Mouse (Mus musculus) lung, adult 2 months (tissue): ENCODE measurements around the gene Phf6. TPM values are rescaled to one million over a fixed set of nuclear protein-coding genes. Genes with fewer than 3 reads are reported as not detected.
"Not testable (repeated sequence)": the region's sequence is repeated elsewhere in the genome, so short reads cannot be mapped to it uniquely, and the experiment has no call there.

Experiments used
- DNase-seq: peaks from one replicate; pipeline ENCODE4 v3.0.0; 2022
- H3K4me1 ChIP-seq: fragments of 200-500 bp; 2 replicates; pipeline ENCODE4 v1.6.1; 2011; ENCODE audit warnings: low read length; ENCODE audit not compliant: control insufficient read depth, insufficient read depth
- H3K4me3 ChIP-seq: fragments of 200-500 bp; replicated peaks from 2 replicates; pipeline ENCODE3; 2011; ENCODE audit warnings: low read depth, mild to moderate bottlenecking, control low read depth, low read length; ENCODE audit errors: extremely low read depth
- CTCF ChIP-seq: fragments of 200-500 bp; IDR thresholded peaks from 2 replicates; pipeline ENCODE4 v1.5.1; 2011; ENCODE audit warnings: mild to moderate bottlenecking, low read length, control low read depth; ENCODE audit not compliant: insufficient read depth
- POLR2A ChIP-seq: fragments of 200-500 bp; IDR thresholded peaks from 2 replicates; pipeline ENCODE4 v1.6.1; 2011; ENCODE audit warnings: low read depth, mild to moderate bottlenecking, control low read depth, low read length, borderline replicate concordance; ENCODE audit errors: extremely low read depth
- WGBS: fragments of 180-500 bp; shearing (Covaris S2); methylation state at CpG from one replicate; pipeline ENCODE4 v1.1.7; 2018; 5-methylcytosine and 5-hydroxymethylcytosine counted together
- polyA plus RNA-seq: library from polyadenylated mRNA; depleted of rRNA; stranded (reverse); fragments of >200 nt; gene quantifications from 2 replicates; pipeline ENCODE4 v1.2.3, GENCODE M21; 2012; rRNA removed

Phf6 gene
- polyA plus RNA-seq, result 1.2 and 2.0 TPM in 2 replicates

DNA sequence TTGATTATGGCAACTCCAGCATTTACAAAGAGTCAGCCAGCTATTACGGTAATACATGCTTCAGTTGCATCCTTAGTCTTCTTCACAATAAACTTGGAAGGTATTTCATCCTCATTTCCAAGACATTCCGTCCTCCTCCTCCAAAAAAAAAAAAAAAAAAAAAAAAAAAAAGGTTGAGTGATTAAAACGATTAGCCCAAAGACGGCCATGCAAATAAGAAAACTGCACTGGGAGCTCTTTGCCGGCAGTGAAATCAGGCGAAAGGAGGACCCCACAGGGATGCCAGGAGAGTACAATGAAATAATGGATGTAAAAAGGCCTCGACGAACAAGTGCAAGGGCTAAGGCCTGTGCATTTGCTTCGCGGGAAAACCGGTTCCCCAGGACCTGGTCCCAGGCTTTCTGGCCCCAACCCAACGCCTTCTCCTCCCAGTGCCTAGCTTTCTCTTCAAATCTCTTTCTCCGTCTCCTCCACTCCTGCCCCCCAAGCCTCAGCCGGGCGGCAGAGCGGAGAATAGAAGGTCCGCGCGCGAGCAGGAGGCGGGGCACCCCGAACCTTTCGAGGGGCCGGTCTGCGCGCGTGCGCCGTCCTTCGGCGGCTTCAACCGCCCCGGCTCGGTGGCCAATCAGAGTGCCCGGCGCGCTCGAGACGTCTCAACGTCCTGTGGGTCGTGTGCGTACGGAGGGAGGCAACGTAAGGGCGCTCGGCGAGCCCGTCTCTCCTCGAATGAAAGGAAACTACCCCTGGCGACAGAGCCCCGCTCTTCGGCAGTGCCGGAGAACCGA is at the start of gene Phf6:
Gene Phf6, plus strand, starts transcription at position 680 of the 785 bp plus-strand sequence.
- Histone ChIP-seq H3K4me1 (no peaks in the 10 kb centered on the region), H3K4me3 (peak within 1 kb of the TSS; percentile 85)
- 31% methylated on average over 54 of the region's 54 CpGs for whole genome bisulfite sequencing
- peak; percentile 75 for DNase-seq
- TF ChIP-seq POLR2A (peak; percentile 61; the same call in 1 of the 2 replicates), CTCF (no peak)

- Histone ChIP-seq H3K4me3 (no peak overlapping the region), H3K4me1 (no peaks in the 10 kb centered on the region)
- 67% methylated on average over 2 of the region's 2 CpGs for WGBS
- TF ChIP-seq CTCF, result peak; percentile 38; the same call in 1 of the 2 replicates
- no peak for TF ChIP-seq POLR2A
- no peak for DNase-seq
These were observed 47.9 kb upstream of the Phf6 start for GRCm38 (mm10) chrX:52864126-52864525.

DNA sequence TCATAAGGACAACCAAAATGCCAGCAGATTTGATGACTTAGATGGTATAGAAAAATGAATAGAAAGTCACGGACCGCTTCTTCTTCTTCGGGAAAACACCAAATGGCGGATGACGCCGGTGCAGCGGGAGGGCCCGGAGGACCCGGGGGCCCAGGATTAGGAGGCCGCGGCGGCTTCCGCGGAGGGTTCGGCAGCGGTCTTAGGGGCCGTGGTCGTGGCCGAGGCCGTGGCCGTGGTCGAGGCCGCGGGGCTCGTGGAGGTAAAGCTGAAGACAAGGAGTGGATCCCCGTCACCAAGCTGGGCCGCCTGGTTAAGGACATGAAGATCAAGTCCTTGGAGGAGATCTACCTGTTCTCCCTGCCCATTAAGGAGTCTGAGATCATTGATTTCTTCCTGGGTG is 13.6 kb upstream of the Phf6 start:
- WGBS, result 87% methylated on average over 25 of the region's 27 CpGs
- DNase-seq, H3K4me3 ChIP-seq, H3K4me1 ChIP-seq: not testable (repeated sequence)

GRCm38 (mm10) chrX:52912372-52912728 is 284 bp downstream of the Phf6 start:
- DNase-seq, result no peak
- no peaks in the 10 kb centered on the region for H3K4me1 ChIP-seq
- peak overlapping the region; percentile 85 for H3K4me3 ChIP-seq
- 30% methylated on average over 26 of the region's 26 CpGs for WGBS
- TF ChIP-seq CTCF (no peak), POLR2A (no peak)

GRCm38 (mm10) chrX:52912826-52913701 is 998 bp downstream of the Phf6 start:
- Histone ChIP-seq H3K4me3 (peak overlapping the region; percentile 85), H3K4me1 (no peaks in the 10 kb centered on the region)
- TF ChIP-seq CTCF, result no peak
- TF ChIP-seq POLR2A, result no peak
- WGBS, result 26% methylated on average over 31 of the region's 31 CpGs
- peak; percentile 4 for DNase-seq

DNA sequence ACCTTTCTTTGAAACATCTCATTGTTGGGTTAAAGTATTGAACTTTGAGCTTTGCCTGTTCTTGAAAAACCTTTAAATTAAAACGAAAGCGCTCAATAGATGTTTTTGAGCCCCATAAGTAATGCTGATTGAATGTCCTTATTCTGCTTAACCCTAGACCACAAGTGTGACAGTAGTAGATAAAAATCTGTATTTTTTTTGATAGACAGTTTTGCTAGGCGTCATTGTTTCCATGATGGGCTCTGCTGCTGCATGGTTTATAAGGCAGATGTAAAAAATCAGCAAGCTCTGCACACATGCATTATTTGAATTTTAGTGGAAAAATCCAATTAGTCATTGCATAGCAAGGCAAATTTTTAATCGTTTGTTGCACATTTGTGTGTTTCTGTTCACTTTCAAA is 1.8 kb downstream of the Phf6 start:
- H3K4me1 ChIP-seq, result no peaks in the 10 kb centered on the region
- H3K4me3 ChIP-seq, result no peak overlapping the region
- WGBS, result 55% methylated on average over 4 of the region's 4 CpGs
- no peak for DNase-seq
- TF ChIP-seq POLR2A (no peak), CTCF (no peak)

DNA sequence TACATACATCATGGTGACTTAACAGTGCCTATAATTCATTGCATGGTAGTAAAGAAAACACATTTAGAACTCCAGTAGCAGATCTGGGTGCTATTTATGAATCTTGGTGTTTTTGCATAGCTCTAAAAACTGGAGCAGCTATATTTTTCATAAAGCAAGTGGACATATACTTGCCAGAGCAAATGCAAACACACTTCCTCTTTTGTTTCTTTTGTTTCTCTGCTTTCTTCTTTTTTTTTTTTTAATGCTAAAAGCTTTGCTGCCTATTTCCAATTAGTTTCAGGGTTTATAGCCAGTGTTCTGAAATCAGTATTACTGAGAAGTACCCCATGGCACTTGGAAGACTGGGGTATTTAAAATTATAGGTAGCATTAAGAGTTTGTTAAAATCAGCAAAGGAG is 2.6 kb downstream of the Phf6 start:
- DNase-seq, result no peak
- no peaks in the 10 kb centered on the region for H3K4me1 ChIP-seq
- no peak overlapping the region for H3K4me3 ChIP-seq
- TF ChIP-seq POLR2A (no peak), CTCF (no peak)

- no peak for TF ChIP-seq CTCF
- TF ChIP-seq POLR2A, result no peak
- DNase-seq, result no peak
- H3K4me3 ChIP-seq, result no peak overlapping the region
- WGBS, result 61% methylated on average over 7 of the region's 7 CpGs
- no peaks in the 10 kb centered on the region for H3K4me1 ChIP-seq
These were observed 4.5 kb downstream of the Phf6 start for GRCm38 (mm10) chrX:52916516-52916915.

DNA sequence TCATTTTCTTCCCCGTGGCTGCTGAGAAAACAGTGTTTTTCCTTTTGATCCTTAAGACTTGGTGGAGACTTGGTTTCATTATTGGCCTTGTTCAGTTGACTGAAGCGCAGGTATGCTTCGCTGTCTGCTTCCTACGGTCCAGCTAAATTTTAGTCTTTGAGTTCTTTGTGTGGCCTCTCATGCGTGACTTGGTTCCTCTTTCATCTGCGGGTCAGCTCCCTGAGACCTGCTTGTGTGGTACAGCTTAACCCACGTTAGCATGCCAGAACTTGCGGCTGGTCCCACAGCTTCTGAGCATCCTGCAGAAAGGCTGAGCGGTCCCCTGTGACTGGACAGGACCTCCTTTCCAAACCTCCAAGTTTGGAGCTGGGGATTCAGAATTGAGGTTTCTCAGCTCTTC is 14.7 kb downstream of the Phf6 start:
- TF ChIP-seq CTCF (no peak), POLR2A (no peak)
- Histone ChIP-seq H3K4me3 (no peak overlapping the region), H3K4me1 (no peaks in the 10 kb centered on the region)
- DNase-seq, result no peak
- 85% methylated on average over 9 of the region's 9 CpGs for WGBS

- WGBS, result 20% methylated on average over 1 of the region's 1 CpGs
- no peak overlapping the region for H3K4me3 ChIP-seq
- H3K4me1 ChIP-seq, result no peaks in the 10 kb centered on the region
- TF ChIP-seq CTCF (peak; percentile 26; the same call in 1 of the 2 replicates), POLR2A (no peak)
- DNase-seq, result no peak
These were observed 16.8 kb downstream of the Phf6 start for GRCm38 (mm10) chrX:52928883-52929282.
